Mouse (Mus musculus): ENCODE data around the gene Sf3b3. TPM values are rescaled to one million over a fixed set of nuclear protein-coding genes. Genes with fewer than 3 reads are reported as not detected.

Sf3b3 gene
- polyA plus RNA-seq, 1 experiment = 19.3 TPM

DNA sequence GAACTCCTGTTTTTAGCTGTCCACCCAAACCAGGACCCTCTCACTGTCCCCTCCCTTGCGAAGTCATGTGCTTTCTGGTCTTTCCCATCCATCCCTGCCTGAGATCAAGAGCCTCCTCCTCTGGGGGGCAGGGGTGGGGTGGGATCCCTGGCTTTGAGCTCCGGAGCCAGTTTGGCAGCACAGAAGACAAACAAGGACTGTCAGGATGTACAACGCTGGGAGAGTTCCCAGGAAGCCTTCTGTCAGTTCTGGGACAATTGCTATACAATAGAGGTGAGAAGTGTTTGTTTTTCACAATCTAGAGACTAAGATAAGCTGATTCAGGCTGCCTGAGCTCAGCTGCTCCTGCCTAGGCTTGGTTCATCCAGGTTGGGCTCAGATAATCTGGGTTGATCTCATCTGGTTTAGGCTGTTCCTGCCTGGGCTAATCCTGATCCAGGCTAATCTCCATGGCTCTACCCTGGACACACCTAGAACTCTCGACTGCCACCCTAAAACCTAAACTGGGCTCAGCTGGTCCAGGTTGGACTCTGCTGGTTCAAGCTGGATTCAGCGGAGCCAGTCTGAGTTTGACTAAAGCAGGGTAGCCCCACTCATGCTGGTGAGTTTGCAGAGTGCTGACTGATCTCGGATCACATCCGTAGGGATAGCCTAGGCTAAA is 86.2 kb downstream of the Sf3b3 start:
- no peak overlapping the region for H3K27ac ChIP-seq (ENCODE audit: control insufficient read depth, insufficient read depth, low read depth, low read length)
- TF ChIP-seq CTCF (IDR thresholded peaks at IDR 0.05; ENCODE audit: control insufficient read depth, insufficient read depth, insufficient replicate concordance, low read depth, low read length) = no peak
- no peak for TF ChIP-seq POLR2A (IDR thresholded peaks at IDR 0.05; ENCODE audit: control insufficient read depth, low read depth, low read length)
- no peak overlapping the region for H3K4me3 ChIP-seq (ENCODE audit: control insufficient read depth, low read depth, low read length)
- H3K4me1 ChIP-seq (ENCODE audit: control insufficient read depth, insufficient read depth, low read length) = no peaks in the 10 kb centered on the region
- no peaks in the 10 kb centered on the region for H3K27me3 ChIP-seq (ENCODE audit: control insufficient read depth, insufficient read depth, low read length)
- no peaks in the 10 kb centered on the region for H3K36me3 ChIP-seq (ENCODE audit: control insufficient read depth, insufficient read depth, low read length)

Other genes with a start within 250 kb of the Sf3b3 start
- gene Vac14, start 228.2 kb downstream of the Sf3b3 start, polyA plus RNA-seq (2012; rRNA removed) = 11.8 and 13.1 TPM in 2 replicates
- gene Mtss1l, start 125.3 kb downstream of the Sf3b3 start, polyA plus RNA-seq (2012; rRNA removed) = 9.0 TPM in 2 replicates
- gene Il34, start 40.9 kb downstream of the Sf3b3 start, polyA plus RNA-seq (2012; rRNA removed) = 1.7 and 2.0 TPM in 2 replicates
- 49.6 and 54.6 TPM in 2 replicates for gene Cog4, start 187 bp downstream of the Sf3b3 start, polyA plus RNA-seq (2012; rRNA removed)
- 7.5 and 7.8 TPM in 2 replicates for gene Fuk, start 55.7 kb upstream of the Sf3b3 start, polyA plus RNA-seq (2012; rRNA removed)
- 3.4 and 4.7 TPM in 2 replicates for gene St3gal2, start 73.1 kb upstream of the Sf3b3 start, polyA plus RNA-seq (2012; rRNA removed)
- 5.1 and 5.8 TPM in 2 replicates for gene Ddx19a, start 151.0 kb upstream of the Sf3b3 start, polyA plus RNA-seq (2012; rRNA removed)
- 46.7 and 50.8 TPM in 2 replicates for gene Ddx19b, start 185.0 kb upstream of the Sf3b3 start, polyA plus RNA-seq (2012; rRNA removed)
- 46.5 and 49.4 TPM in 2 replicates for gene Aars, start 186.4 kb upstream of the Sf3b3 start, polyA plus RNA-seq (2012; rRNA removed)
- gene Exosc6, start 209.6 kb upstream of the Sf3b3 start, polyA plus RNA-seq (2012; rRNA removed) = not detected in 2 replicates
- 0.70 and 0.72 TPM in 2 replicates for gene Clec18a, start 245.6 kb upstream of the Sf3b3 start, polyA plus RNA-seq (2012; rRNA removed)
- gene Pdpr, start 247.8 kb upstream of the Sf3b3 start, polyA plus RNA-seq (2012; rRNA removed) = 12.2 and 13.1 TPM in 2 replicates